Mouse (Mus musculus): ENCODE results near the gene Tec. TPM values are rescaled to one million over a fixed set of nuclear protein-coding genes. Genes with fewer than 3 reads are reported as not detected.
A peak's percentile ranks its signal among the peaks of the same experiment; 100 is the strongest.

Gene Tec
- polyA plus RNA-seq, 1 experiment from 2014 or later, result 7.9 TPM

GRCm38 (mm10) chr5:72816491-72816890 lies 51.8 kb downstream of the Tec start:
- no peak overlapping the region for H3K4me2 ChIP-seq (replicated peaks)
- no peaks in the 10 kb centered on the region for H3K36me3 ChIP-seq
- H3K9me3 ChIP-seq (replicated peaks), result no peaks in the 10 kb centered on the region
- no peak overlapping the region for H3K4me3 ChIP-seq (replicated peaks)
- 26% methylated on average over 2 of the region's 2 CpGs for WGBS
- H3K4me1 ChIP-seq, result no peaks in the 10 kb centered on the region
- ATAC-seq (ENCODE audit: insufficient number of reproducible peaks, low FRiP score, low TSS enrichment, low read depth), result no peak
- no peaks in the 10 kb centered on the region for H3K27me3 ChIP-seq
- H3K9ac ChIP-seq, result no peak overlapping the region
- H3K27ac ChIP-seq (replicated peaks), result no peak overlapping the region

GRCm38 (mm10) chr5:72816046-72816445 lies 52.2 kb downstream of the Tec start:
- H3K9ac ChIP-seq, result no peak overlapping the region
- ATAC-seq (ENCODE audit: insufficient number of reproducible peaks, low FRiP score, low TSS enrichment, low read depth), result no peak
- 83% methylated on average over 1 of the region's 1 CpGs for WGBS
- no peak overlapping the region for H3K4me3 ChIP-seq (replicated peaks)
- no peaks in the 10 kb centered on the region for H3K4me1 ChIP-seq
- no peak overlapping the region for H3K27ac ChIP-seq (replicated peaks)
- no peaks in the 10 kb centered on the region for H3K27me3 ChIP-seq
- H3K36me3 ChIP-seq, result no peaks in the 10 kb centered on the region
- no peak overlapping the region for H3K4me2 ChIP-seq (replicated peaks)
- no peaks in the 10 kb centered on the region for H3K9me3 ChIP-seq (replicated peaks)

GRCm38 (mm10) chr5:72815361-72815760 lies 52.9 kb downstream of the Tec start:
- Histone ChIP-seq H3K4me2 (replicated peaks) (no peak overlapping the region), H3K27me3 (no peaks in the 10 kb centered on the region), H3K9ac (no peak overlapping the region), H3K4me1 (no peaks in the 10 kb centered on the region), H3K27ac (replicated peaks) (no peak overlapping the region), H3K36me3 (no peaks in the 10 kb centered on the region), H3K9me3 (replicated peaks) (no peaks in the 10 kb centered on the region), H3K4me3 (replicated peaks) (no peak overlapping the region)
- WGBS, result 86% methylated on average over 6 of the region's 6 CpGs
- no peak for ATAC-seq (ENCODE audit: insufficient number of reproducible peaks, low FRiP score, low TSS enrichment, low read depth)

GRCm38 (mm10) chr5:72814072-72814471 lies 54.2 kb downstream of the Tec start:
- Histone ChIP-seq H3K27me3 (no peaks in the 10 kb centered on the region), H3K4me2 (replicated peaks) (no peak overlapping the region), H3K4me1 (0 out of 2 replicates have a peak, but pooled peaks cover 2% of the 10 kb centered on the region), H3K27ac (replicated peaks) (no peak overlapping the region), H3K36me3 (no peaks in the 10 kb centered on the region), H3K4me3 (replicated peaks) (no peak overlapping the region), H3K9ac (no peak overlapping the region), H3K9me3 (replicated peaks) (no peaks in the 10 kb centered on the region)
- WGBS, result 79% methylated on average over 5 of the region's 5 CpGs
- no peak for ATAC-seq (ENCODE audit: insufficient number of reproducible peaks, low FRiP score, low TSS enrichment, low read depth)

GRCm38 (mm10) chr5:72812908-72813307 lies 55.4 kb downstream of the Tec start:
- Histone ChIP-seq H3K9me3 (replicated peaks) (no peaks in the 10 kb centered on the region), H3K4me1 (peaks cover 13% of the 10 kb centered on the region; the same call in 1 of the 2 replicates), H3K36me3 (no peaks in the 10 kb centered on the region), H3K4me3 (replicated peaks) (no peak overlapping the region), H3K27me3 (no peaks in the 10 kb centered on the region), H3K9ac (no peak overlapping the region), H3K27ac (replicated peaks) (no peak overlapping the region), H3K4me2 (replicated peaks) (no peak overlapping the region)
- 47% methylated on average over 5 of the region's 5 CpGs for WGBS
- ATAC-seq (ENCODE audit: insufficient number of reproducible peaks, low FRiP score, low TSS enrichment, low read depth), result no peak

GRCm38 (mm10) chr5:72812328-72812727 lies 56.0 kb downstream of the Tec start:
- no peak for ATAC-seq (ENCODE audit: insufficient number of reproducible peaks, low FRiP score, low TSS enrichment, low read depth)
- H3K9me3 ChIP-seq (replicated peaks), result no peaks in the 10 kb centered on the region
- WGBS, result 80% methylated on average over 3 of the region's 3 CpGs

GRCm38 (mm10) chr5:72811397-72811796 lies 56.9 kb downstream of the Tec start:
- 56% methylated on average over 3 of the region's 3 CpGs for WGBS
- Histone ChIP-seq H3K4me2 (replicated peaks) (no peak overlapping the region), H3K4me3 (replicated peaks) (no peak overlapping the region), H3K9me3 (replicated peaks) (no peaks in the 10 kb centered on the region), H3K4me1 (peaks cover 14% of the 10 kb centered on the region; the same call in 1 of the 2 replicates), H3K27ac (replicated peaks) (no peak overlapping the region), H3K27me3 (no peaks in the 10 kb centered on the region), H3K9ac (no peak overlapping the region), H3K36me3 (no peaks in the 10 kb centered on the region)
- no peak for ATAC-seq (ENCODE audit: insufficient number of reproducible peaks, low FRiP score, low TSS enrichment, low read depth)

More at GRCm38 (mm10) chr5:72812328-72812727, 56.0 kb downstream of the Tec start:
- no peak overlapping the region for H3K9ac ChIP-seq
- peaks cover 14% of the 10 kb centered on the region; the same call in 1 of the 2 replicates for H3K4me1 ChIP-seq
- H3K27me3 ChIP-seq, result no peaks in the 10 kb centered on the region
- H3K36me3 ChIP-seq, result no peaks in the 10 kb centered on the region
- no peak overlapping the region for H3K27ac ChIP-seq (replicated peaks)
- no peak overlapping the region for H3K4me3 ChIP-seq (replicated peaks)
- no peak overlapping the region for H3K4me2 ChIP-seq (replicated peaks)

- Histone ChIP-seq H3K36me3 (no peaks in the 10 kb centered on the region), H3K27me3 (no peaks in the 10 kb centered on the region), H3K9ac (no peak overlapping the region), H3K9me3 (replicated peaks) (no peaks in the 10 kb centered on the region), H3K27ac (replicated peaks) (no peak overlapping the region), H3K4me2 (replicated peaks) (no peak overlapping the region), H3K4me3 (replicated peaks) (no peak overlapping the region), H3K4me1 (peaks cover 14% of the 10 kb centered on the region; the same call in 1 of the 2 replicates)
- 88% methylated on average over 8 of the region's 8 CpGs for WGBS
- ATAC-seq (ENCODE audit: insufficient number of reproducible peaks, low FRiP score, low TSS enrichment, low read depth), result no peak
Observed at GRCm38 (mm10) chr5:72810990-72811389, 57.3 kb downstream of the Tec start.

- no peaks in the 10 kb centered on the region for H3K27me3 ChIP-seq
- H3K36me3 ChIP-seq, result no peaks in the 10 kb centered on the region
- peak overlapping the region; percentile 86 for H3K27ac ChIP-seq (replicated peaks)
- no peaks in the 10 kb centered on the region for H3K9me3 ChIP-seq (replicated peaks)
- no peak overlapping the region for H3K9ac ChIP-seq
- 68% methylated on average over 2 of the region's 2 CpGs for WGBS
- H3K4me3 ChIP-seq (replicated peaks), result no peak overlapping the region
- no peak for ATAC-seq (ENCODE audit: insufficient number of reproducible peaks, low FRiP score, low TSS enrichment, low read depth)
- H3K4me1 ChIP-seq, result peaks cover 14% of the 10 kb centered on the region; the same call in 1 of the 2 replicates
- H3K4me2 ChIP-seq (replicated peaks), result no peak overlapping the region
Observed at GRCm38 (mm10) chr5:72809480-72809879, 58.8 kb downstream of the Tec start.

- no peak overlapping the region for H3K9ac ChIP-seq
- H3K27me3 ChIP-seq, result no peaks in the 10 kb centered on the region
- peaks cover 14% of the 10 kb centered on the region; the same call in 1 of the 2 replicates for H3K4me1 ChIP-seq
- 29% methylated on average over 14 of the region's 14 CpGs for WGBS
- no peaks in the 10 kb centered on the region for H3K36me3 ChIP-seq
- H3K4me2 ChIP-seq (replicated peaks), result peak overlapping the region; percentile 36
- peak; percentile 69; the same call in 1 of the 2 replicates for ATAC-seq (ENCODE audit: insufficient number of reproducible peaks, low FRiP score, low TSS enrichment, low read depth)
- 0 out of 2 replicates have a peak overlapping the region, but pooled peaks have one; percentile 7 for H3K4me3 ChIP-seq (replicated peaks)
- peak overlapping the region; percentile 86 for H3K27ac ChIP-seq (replicated peaks)
- H3K9me3 ChIP-seq (replicated peaks), result no peaks in the 10 kb centered on the region
Observed at GRCm38 (mm10) chr5:72808456-72809111, 59.7 kb downstream of the Tec start.

GRCm38 (mm10) chr5:72802851-72803250 lies 65.4 kb downstream of the Tec start:
- no peak overlapping the region for H3K4me2 ChIP-seq (replicated peaks)
- H3K9ac ChIP-seq, result no peak overlapping the region
- no peak overlapping the region for H3K4me3 ChIP-seq (replicated peaks)
- H3K27ac ChIP-seq (replicated peaks), result no peak overlapping the region
- no peaks in the 10 kb centered on the region for H3K36me3 ChIP-seq
- ATAC-seq (ENCODE audit: insufficient number of reproducible peaks, low FRiP score, low TSS enrichment, low read depth), result no peak
- WGBS, result 36% methylated on average over 5 of the region's 5 CpGs
- no peaks in the 10 kb centered on the region for H3K9me3 ChIP-seq (replicated peaks)
- no peaks in the 10 kb centered on the region for H3K27me3 ChIP-seq
- H3K4me1 ChIP-seq, result 0 out of 2 replicates have a peak, but pooled peaks cover 5% of the 10 kb centered on the region

GRCm38 (mm10) chr5:72798563-72798962 lies 69.7 kb downstream of the Tec start:
- Histone ChIP-seq H3K4me3 (replicated peaks) (no peak overlapping the region), H3K9ac (no peak overlapping the region), H3K4me2 (replicated peaks) (no peak overlapping the region), H3K36me3 (no peaks in the 10 kb centered on the region), H3K27ac (replicated peaks) (no peak overlapping the region), H3K4me1 (peaks cover 12% of the 10 kb centered on the region), H3K9me3 (replicated peaks) (no peaks in the 10 kb centered on the region), H3K27me3 (no peaks in the 10 kb centered on the region)
- 50% methylated on average over 4 of the region's 4 CpGs for WGBS
- ATAC-seq (ENCODE audit: insufficient number of reproducible peaks, low FRiP score, low TSS enrichment, low read depth), result no peak
